Mouse (Mus musculus): ENCODE data around the gene Cdh13. TPM values are rescaled to one million over a fixed set of nuclear protein-coding genes. Genes with fewer than 3 reads are reported as not detected.

The Cdh13 gene
- polyA plus RNA-seq, 1 experiment = 9.4 TPM

GRCm38 (mm10) chr8:118249923-118250322 is 33.6 kb upstream of the Cdh13 start:
- H3ac ChIP-seq (ENCODE audit: control insufficient read depth, insufficient read length, low read depth) = no peak overlapping the region
- TF ChIP-seq MYOG (IDR thresholded peaks at IDR 0.05; ENCODE audit: control insufficient read depth, extremely low read depth, insufficient read length) (no peak), FOSL1 (IDR thresholded peaks at IDR 0.05; ENCODE audit: insufficient read depth, low read length, poor library complexity, severe bottlenecking) (no peak), CTCF (IDR thresholded peaks at IDR 0.05; ENCODE audit: control insufficient read depth, insufficient read depth, insufficient read length) (no peak), MAX (IDR thresholded peaks at IDR 0.05) (no peak), CEBPB (IDR thresholded peaks at IDR 0.05; ENCODE audit: low read depth) (no peak)
- no peaks in the 10 kb centered on the region for H3K79me2 ChIP-seq (ENCODE audit: control insufficient read depth, insufficient read depth)
- no peak overlapping the region for H3K4me3 ChIP-seq (ENCODE audit: insufficient read depth, poor library complexity, severe bottlenecking)
- no peaks in the 10 kb centered on the region for H3K27me3 ChIP-seq (ENCODE audit: control insufficient read depth, insufficient read depth, insufficient read length)
- no peaks in the 10 kb centered on the region for H3K79me3 ChIP-seq (ENCODE audit: low read depth)
- no peaks in the 10 kb centered on the region for H3K36me3 ChIP-seq (ENCODE audit: control insufficient read depth, insufficient read depth)

GRCm38 (mm10) chr8:118263117-118263516 is 20.4 kb upstream of the Cdh13 start:
- Histone ChIP-seq H3K27me3 (ENCODE audit: control insufficient read depth, insufficient read depth, insufficient read length) (peaks cover 12% of the 10 kb centered on the region), H3K4me3 (ENCODE audit: insufficient read depth, poor library complexity, severe bottlenecking) (no peak overlapping the region), H3ac (ENCODE audit: control insufficient read depth, insufficient read length, low read depth) (no peak overlapping the region), H3K79me3 (ENCODE audit: low read depth) (no peaks in the 10 kb centered on the region), H3K36me3 (ENCODE audit: control insufficient read depth, insufficient read depth) (no peaks in the 10 kb centered on the region), H3K79me2 (ENCODE audit: control insufficient read depth, insufficient read depth) (no peaks in the 10 kb centered on the region)
- no peak for TF ChIP-seq MAX (IDR thresholded peaks at IDR 0.05)

GRCm38 (mm10) chr8:118270751-118271402 is 12.7 kb upstream of the Cdh13 start:
- Histone ChIP-seq H3K27me3 (ENCODE audit: control insufficient read depth, insufficient read depth, insufficient read length) (peaks cover 3% of the 10 kb centered on the region), H3K79me2 (ENCODE audit: control insufficient read depth, insufficient read depth) (no peaks in the 10 kb centered on the region), H3ac (ENCODE audit: control insufficient read depth, insufficient read length, low read depth) (no peak overlapping the region), H3K36me3 (ENCODE audit: control insufficient read depth, insufficient read depth) (no peaks in the 10 kb centered on the region), H3K79me3 (ENCODE audit: low read depth) (no peaks in the 10 kb centered on the region), H3K4me3 (ENCODE audit: insufficient read depth, poor library complexity, severe bottlenecking) (no peak overlapping the region)
- TF ChIP-seq FOSL1 (IDR thresholded peaks at IDR 0.05; ENCODE audit: insufficient read depth, low read length, poor library complexity, severe bottlenecking) = no peak
- no peak for TF ChIP-seq MAX (IDR thresholded peaks at IDR 0.05)
- TF ChIP-seq MYOG (IDR thresholded peaks at IDR 0.05; ENCODE audit: control insufficient read depth, extremely low read depth, insufficient read length) = no peak
- TF ChIP-seq CEBPB (IDR thresholded peaks at IDR 0.05; ENCODE audit: low read depth) = no peak
- TF ChIP-seq USF1 (IDR thresholded peaks at IDR 0.05; ENCODE audit: low read depth) = no peak
- no peak for TF ChIP-seq MYOD1 (IDR thresholded peaks at IDR 0.05; ENCODE audit: control insufficient read depth, insufficient read length, low read depth)
- TF ChIP-seq CTCF (IDR thresholded peaks at IDR 0.05; ENCODE audit: control insufficient read depth, insufficient read depth, insufficient read length) = no peak

GRCm38 (mm10) chr8:118272493-118272892 is 11.0 kb upstream of the Cdh13 start:
- Histone ChIP-seq H3K79me2 (ENCODE audit: control insufficient read depth, insufficient read depth) (no peaks in the 10 kb centered on the region), H3K4me3 (ENCODE audit: insufficient read depth, poor library complexity, severe bottlenecking) (no peak overlapping the region), H3K36me3 (ENCODE audit: control insufficient read depth, insufficient read depth) (no peaks in the 10 kb centered on the region), H3K79me3 (ENCODE audit: low read depth) (no peaks in the 10 kb centered on the region), H3ac (ENCODE audit: control insufficient read depth, insufficient read length, low read depth) (no peak overlapping the region), H3K27me3 (ENCODE audit: control insufficient read depth, insufficient read depth, insufficient read length) (no peaks in the 10 kb centered on the region)
- no peak for TF ChIP-seq MYOG (IDR thresholded peaks at IDR 0.05; ENCODE audit: control insufficient read depth, extremely low read depth, insufficient read length)
- no peak for TF ChIP-seq FOSL1 (IDR thresholded peaks at IDR 0.05; ENCODE audit: insufficient read depth, low read length, poor library complexity, severe bottlenecking)
- TF ChIP-seq MAX (IDR thresholded peaks at IDR 0.05) = no peak
- no peak for TF ChIP-seq USF1 (IDR thresholded peaks at IDR 0.05; ENCODE audit: low read depth)
- TF ChIP-seq CTCF (IDR thresholded peaks at IDR 0.05; ENCODE audit: control insufficient read depth, insufficient read depth, insufficient read length) = no peak
- no peak for TF ChIP-seq CEBPB (IDR thresholded peaks at IDR 0.05; ENCODE audit: low read depth)
- TF ChIP-seq MYOD1 (IDR thresholded peaks at IDR 0.05; ENCODE audit: control insufficient read depth, insufficient read length, low read depth) = no peak

GRCm38 (mm10) chr8:118274243-118274642 is 9.3 kb upstream of the Cdh13 start:
- no peak overlapping the region for H3K4me3 ChIP-seq (ENCODE audit: insufficient read depth, poor library complexity, severe bottlenecking)
- H3K79me2 ChIP-seq (ENCODE audit: control insufficient read depth, insufficient read depth) = no peaks in the 10 kb centered on the region
- no peaks in the 10 kb centered on the region for H3K79me3 ChIP-seq (ENCODE audit: low read depth)
- H3ac ChIP-seq (ENCODE audit: control insufficient read depth, insufficient read length, low read depth) = no peak overlapping the region
- H3K27me3 ChIP-seq (ENCODE audit: control insufficient read depth, insufficient read depth, insufficient read length) = no peaks in the 10 kb centered on the region
- no peaks in the 10 kb centered on the region for H3K36me3 ChIP-seq (ENCODE audit: control insufficient read depth, insufficient read depth)
- no peak for TF ChIP-seq MYOG (IDR thresholded peaks at IDR 0.05; ENCODE audit: control insufficient read depth, extremely low read depth, insufficient read length)
- no peak for TF ChIP-seq CEBPB (IDR thresholded peaks at IDR 0.05; ENCODE audit: low read depth)
- TF ChIP-seq FOSL1 (IDR thresholded peaks at IDR 0.05; ENCODE audit: insufficient read depth, low read length, poor library complexity, severe bottlenecking) = no peak
- no peak for TF ChIP-seq MAX (IDR thresholded peaks at IDR 0.05)
- TF ChIP-seq MYOD1 (IDR thresholded peaks at IDR 0.05; ENCODE audit: control insufficient read depth, insufficient read length, low read depth) = no peak
- TF ChIP-seq USF1 (IDR thresholded peaks at IDR 0.05; ENCODE audit: low read depth) = no peak
- TF ChIP-seq CTCF (IDR thresholded peaks at IDR 0.05; ENCODE audit: control insufficient read depth, insufficient read depth, insufficient read length) = no peak

- Histone ChIP-seq H3ac (ENCODE audit: control insufficient read depth, insufficient read length, low read depth) (no peak overlapping the region), H3K79me2 (ENCODE audit: control insufficient read depth, insufficient read depth) (no peaks in the 10 kb centered on the region), H3K36me3 (ENCODE audit: control insufficient read depth, insufficient read depth) (no peaks in the 10 kb centered on the region), H3K27me3 (ENCODE audit: control insufficient read depth, insufficient read depth, insufficient read length) (no peaks in the 10 kb centered on the region), H3K4me3 (ENCODE audit: insufficient read depth, poor library complexity, severe bottlenecking) (no peak overlapping the region), H3K79me3 (ENCODE audit: low read depth) (no peaks in the 10 kb centered on the region)
- TF ChIP-seq FOSL1 (IDR thresholded peaks at IDR 0.05; ENCODE audit: insufficient read depth, low read length, poor library complexity, severe bottlenecking) (no peak), CEBPB (IDR thresholded peaks at IDR 0.05; ENCODE audit: low read depth) (no peak), MYOG (IDR thresholded peaks at IDR 0.05; ENCODE audit: control insufficient read depth, extremely low read depth, insufficient read length) (no peak), CTCF (IDR thresholded peaks at IDR 0.05; ENCODE audit: control insufficient read depth, insufficient read depth, insufficient read length) (peak; percentile 70), USF1 (IDR thresholded peaks at IDR 0.05; ENCODE audit: low read depth) (no peak), MAX (IDR thresholded peaks at IDR 0.05) (no peak)
Observed at GRCm38 (mm10) chr8:118274688-118275087, 8.8 kb upstream of the Cdh13 start.
